Mouse (Mus musculus): ENCODE measurements at regions not wholly inside any gene's neighbourhood (a gene's known extent, or its start where the extent isn't known, plus 50 kb on each side); places are given as distances from the start of the nearest gene placed in this dataset.

GRCm38 (mm10) chr3:151351481-151352090 is 86.1 kb upstream of the Adgrl4 start:
- DNase-seq (ENCODE audit: low read depth, low spot score) = no peak

DNA sequence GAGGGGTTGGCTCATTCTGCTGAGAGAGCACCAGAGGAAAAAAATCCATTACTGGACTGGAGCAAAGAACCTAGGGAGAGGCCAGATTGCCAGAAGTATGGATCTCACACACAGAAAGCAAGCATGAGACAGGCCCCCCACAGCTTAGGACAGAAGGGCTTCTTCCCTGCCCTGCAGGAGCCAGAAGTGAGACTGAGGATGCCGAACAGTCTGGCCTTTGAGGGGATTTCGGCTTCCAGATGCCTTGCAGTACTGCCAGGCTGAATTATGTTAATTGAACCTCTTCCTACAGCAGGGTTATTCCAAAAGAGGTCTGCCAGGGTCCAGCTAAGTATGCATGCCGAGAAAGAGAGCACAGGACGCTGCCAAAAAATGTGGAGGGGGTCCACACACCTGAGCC is 71.4 kb upstream of the Adgrl4 start:
- DNase-seq (ENCODE audit: low read depth, low spot score) = no peak

GRCm38 (mm10) chr3:151366707-151367306 is 70.9 kb upstream of the Adgrl4 start:
- DNase-seq (ENCODE audit: low read depth, low spot score) = no peak

DNA sequence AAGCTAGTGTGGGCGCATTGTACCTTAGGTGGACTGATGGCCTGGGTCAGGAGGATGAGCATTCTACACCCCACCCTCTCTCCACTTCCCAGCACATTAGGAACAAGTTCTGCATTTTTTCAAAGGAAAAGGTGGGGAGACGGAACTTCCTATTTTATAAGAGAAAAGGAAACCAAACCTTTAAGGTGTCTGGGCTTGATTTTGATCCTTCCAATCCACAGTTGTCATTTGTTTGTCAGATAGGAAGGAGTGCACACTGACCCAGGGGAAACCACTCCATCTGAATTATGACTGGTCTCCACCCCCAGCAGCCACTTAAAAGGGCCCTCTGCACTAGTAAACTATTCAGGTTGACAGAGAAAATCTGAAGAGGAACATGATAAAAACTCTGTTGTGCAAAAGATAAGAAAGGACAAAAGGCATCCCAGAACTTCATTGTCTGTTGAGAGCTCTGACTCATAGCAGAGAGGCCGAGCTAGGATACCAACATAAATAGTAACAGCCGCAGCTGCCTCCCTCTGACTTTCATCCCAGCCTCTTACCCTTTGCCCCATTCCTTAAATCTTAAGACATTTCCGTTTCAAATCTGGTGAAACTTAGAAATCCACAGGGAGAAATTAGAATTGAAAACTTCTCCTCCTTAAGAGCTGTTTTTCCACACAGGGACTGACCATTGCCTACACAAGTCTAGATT is 54.2 kb upstream of the Adgrl4 start:
- DNase-seq (ENCODE audit: low read depth, low spot score) = no peak

DNA sequence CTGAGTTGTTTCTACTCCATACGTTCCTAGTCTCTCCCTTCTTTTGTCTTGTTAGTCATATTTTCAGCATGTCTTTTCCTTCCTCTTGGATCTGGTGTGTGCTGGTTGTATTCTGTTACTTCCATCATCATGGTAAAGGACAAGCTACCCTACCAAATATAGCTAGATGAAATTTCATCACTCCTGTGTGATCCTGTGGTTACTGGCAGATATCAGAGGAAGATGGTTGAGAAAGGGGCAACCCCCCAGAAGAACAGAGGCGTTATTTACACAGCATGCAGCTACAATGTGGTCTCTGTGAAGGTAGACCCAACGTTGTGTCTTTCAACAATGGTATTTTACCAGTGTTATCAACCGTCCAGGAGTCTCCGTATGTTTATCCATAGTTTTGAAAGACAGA is 52.8 kb upstream of the Adgrl4 start:
- DNase-seq (ENCODE audit: low read depth, low spot score) = no peak

DNA sequence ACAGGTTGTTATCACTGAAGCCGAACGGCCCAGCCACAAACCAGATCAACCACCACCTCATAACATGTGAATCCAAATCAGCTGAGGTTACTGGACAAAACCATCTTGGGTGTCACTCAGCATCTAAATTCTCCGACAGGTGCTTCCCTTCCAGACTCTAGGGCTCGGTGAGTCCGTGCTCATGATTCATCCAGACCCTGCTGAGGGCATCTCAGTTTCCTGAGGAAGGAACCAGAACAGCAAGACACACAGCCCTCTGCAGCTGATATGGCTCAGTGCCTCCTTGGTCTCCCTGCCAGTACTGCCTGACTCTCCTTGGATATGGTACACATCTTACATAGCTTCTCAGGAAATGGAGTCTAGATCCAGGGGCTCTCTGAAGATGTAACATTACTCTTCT is 51.6 kb upstream of the Adgrl4 start:
- no peak for DNase-seq (ENCODE audit: low read depth, low spot score)

All from embryo, embryonic 11.5 days (tissue).